Mouse (Mus musculus) left cerebral cortex, postnatal 36 days (tissue): ENCODE results near the gene Gbx1. TPM values are rescaled to one million over a fixed set of nuclear protein-coding genes. Genes with fewer than 3 reads are reported as not detected.

Experiments
- DNase-seq, 2 experiments: peaks; one replicate each; pipeline ENCODE4 v3.0.0; 2021 to 2022; ENCODE audit warnings: low spot score in 2 of 2, mixed read lengths in 1 of 2
- intact Hi-C: fragments of 180-260 bp; cut with DNase I; formaldehyde crosslinking; loops from one replicate; pipeline ENCODE4 v1.15.1; 2025
- total RNA-seq, 2 experiments: library from RNA; stranded (reverse); gene quantifications; 2 replicates each; pipeline ENCODE4 v1.2.3; 2021

The Gbx1 gene
- total RNA-seq, 2 experiments from 2014 or later, result 0.61 TPM; not detected in 1

DNA sequence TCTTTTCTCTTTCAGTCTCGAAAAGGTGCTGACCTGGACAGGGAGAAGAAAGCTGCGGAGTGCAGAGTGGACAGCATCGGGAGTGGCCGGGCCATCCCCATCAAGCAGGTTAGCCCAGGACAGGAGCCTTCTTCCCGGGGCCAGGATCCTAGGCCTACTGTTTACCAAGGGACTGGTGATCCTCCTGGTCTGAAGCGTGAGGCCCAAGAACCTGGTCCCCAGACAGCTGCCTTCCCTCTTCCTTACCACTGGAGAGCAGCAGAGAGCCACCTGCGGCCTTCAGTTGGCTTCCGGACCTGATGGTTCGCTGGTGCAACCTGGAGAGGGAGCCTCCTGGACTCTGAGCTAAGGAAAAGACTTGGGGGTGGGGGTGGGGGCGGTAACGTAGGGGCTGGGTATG, 43.7 kb downstream of the Gbx1 start:
- intact Hi-C loops, result no loop called here
- DNase-seq, result peak; percentile 74

DNA sequence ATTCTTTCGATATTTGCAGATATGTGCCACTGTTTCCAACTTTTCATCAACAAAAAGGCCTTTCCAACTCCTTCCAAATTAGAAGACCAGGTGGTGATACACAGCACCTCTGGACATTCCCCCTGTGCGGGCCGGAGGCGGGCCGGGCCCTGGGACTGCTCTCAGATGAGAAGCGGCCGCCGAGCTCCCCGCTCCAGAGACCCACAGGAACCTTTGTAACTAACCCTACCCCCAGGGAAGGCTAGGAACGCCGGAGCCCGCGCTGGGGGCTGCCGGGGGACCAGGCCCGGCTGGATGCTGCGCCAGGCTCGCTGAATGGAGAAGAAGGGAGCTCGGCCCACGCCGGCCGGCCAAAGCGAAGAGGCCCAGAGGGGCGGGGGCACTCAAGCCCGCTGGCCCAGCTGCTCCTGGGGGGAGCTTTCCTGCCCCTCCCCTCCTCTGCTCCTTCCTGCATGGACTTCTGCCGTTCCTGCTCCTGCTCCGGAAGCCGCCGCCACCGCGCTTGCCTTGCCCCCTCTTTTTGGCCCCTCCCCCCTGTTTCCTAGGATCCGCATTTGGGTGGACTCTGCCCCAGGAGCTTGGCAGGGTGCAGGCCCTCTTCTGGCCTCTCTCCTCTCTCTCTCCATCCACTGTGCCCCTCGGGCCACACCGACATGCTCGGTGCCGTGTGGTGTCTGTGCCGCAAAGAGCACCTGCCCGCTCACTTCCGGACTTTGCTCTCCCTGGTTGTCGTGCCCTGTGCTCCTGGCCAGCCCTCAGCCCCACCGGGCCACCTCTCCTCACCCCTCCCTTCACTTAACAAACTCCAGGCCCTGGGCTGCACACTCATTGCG, 44.5 kb downstream of the Gbx1 start:
- no peak for DNase-seq
- intact Hi-C loops, result no loop called here

DNA sequence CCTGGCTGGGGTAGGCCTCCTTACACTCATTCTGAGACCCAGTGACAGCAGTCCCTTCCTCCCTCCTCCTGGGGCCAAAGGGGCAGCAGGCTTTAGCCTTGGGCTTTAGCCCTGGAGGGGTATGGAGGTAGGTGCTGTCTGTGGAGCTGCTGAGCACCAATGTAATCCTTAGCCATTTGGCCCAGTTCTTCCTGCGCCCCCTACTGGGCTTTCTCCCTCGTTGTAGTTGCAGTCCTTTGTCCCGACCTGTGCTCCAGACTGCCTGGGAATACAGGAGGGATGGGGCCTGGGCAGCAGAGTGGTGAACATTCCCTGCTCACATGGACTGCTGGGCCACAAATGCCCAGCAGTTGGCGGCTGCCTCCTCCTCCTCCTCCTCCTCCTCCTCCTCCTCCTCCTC, 45.4 kb downstream of the Gbx1 start:
- no peak for DNase-seq
- intact Hi-C loops, result no loop called here

DNA sequence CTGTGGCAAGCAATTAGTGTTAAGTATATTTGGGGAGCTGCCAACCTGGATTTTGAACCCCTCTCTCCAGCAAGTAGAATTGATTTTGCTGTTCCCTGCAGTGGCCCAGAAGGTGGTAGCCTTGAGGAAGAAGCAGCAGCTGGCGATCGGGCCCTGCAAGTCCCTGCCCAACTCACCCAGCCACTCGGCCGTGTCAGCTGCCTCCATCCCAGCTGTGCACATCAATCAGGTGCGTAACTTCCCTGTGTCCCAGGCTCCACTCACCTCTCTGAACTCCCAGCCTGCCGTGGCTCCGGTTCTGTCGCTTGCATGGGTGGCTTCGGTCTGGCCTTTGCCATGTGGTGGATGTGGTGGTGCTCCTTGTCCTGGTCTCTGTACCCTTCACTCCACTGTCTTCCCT, 49.1 kb downstream of the Gbx1 start:
- no peak for DNase-seq
- intact Hi-C loops, result no loop called here

DNA sequence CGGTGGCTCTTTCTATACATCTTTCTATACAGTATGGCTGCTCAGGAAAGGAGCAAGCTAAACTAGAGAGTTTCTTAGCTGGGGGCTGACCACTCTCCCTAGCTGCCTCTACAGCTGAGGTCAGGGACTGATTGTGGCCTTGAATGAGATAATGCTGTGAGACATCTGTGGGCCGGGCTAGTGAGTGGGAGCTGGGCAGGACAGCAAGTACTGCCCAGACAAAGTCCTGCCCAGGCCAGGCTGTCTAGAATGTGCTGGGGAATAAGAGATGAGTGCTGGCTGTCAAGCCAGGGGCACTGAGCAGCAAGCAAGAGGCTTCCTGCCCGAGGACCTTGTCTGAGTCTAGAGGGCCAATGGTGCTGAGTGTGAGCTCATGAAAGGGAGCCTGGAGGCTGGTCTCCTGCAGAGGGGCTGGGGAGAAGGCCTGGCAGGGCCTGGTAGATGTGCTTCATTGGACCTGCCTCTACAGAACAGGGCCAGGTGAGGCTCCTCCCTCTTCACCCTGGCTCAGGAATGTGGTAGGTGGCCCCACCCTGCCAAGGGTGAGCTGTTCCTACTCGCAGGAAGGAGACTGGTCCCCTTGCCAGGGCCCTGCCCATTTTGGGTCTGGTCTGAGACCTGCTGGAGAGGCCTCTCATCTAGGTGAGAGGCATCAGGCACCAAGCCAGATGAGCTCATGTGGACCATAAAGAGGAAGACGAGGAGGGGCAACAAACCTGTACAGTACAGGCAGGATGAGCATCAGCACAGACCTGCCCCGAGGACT, 51.3 kb downstream of the Gbx1 start:
- DNase-seq, result no peak
- intact Hi-C loops, result no loop called here

DNA sequence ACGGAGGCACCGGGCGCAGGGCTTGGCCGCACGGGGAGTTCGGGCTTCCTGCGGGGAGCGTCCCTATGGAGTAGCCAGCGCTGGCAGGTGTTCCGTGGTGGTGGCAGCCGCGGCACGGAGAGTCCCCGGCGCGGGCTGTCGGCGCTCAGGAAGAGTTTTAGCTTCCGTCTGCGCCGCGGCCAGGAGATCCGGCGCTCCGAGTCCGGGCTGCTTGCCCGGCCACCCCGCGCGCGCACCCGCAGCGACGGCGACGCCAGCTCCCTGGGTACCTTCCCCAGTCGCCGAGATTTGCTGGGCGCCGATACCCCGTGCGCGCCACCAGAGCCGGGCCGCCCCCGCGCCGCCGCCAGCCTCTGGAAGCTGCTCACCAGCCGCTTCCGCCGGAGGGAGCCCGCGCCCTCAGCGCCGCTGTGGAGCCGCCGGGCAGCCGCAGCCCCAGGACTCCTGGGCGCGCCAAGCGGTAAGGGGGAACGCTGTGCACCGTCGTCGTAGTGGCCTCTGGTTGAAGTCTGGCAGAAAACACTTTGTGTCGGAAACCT, 52.2 kb downstream of the Gbx1 start:
- peak; percentile 79 to 85 for DNase-seq
- intact Hi-C loops, result no loop called here

DNA sequence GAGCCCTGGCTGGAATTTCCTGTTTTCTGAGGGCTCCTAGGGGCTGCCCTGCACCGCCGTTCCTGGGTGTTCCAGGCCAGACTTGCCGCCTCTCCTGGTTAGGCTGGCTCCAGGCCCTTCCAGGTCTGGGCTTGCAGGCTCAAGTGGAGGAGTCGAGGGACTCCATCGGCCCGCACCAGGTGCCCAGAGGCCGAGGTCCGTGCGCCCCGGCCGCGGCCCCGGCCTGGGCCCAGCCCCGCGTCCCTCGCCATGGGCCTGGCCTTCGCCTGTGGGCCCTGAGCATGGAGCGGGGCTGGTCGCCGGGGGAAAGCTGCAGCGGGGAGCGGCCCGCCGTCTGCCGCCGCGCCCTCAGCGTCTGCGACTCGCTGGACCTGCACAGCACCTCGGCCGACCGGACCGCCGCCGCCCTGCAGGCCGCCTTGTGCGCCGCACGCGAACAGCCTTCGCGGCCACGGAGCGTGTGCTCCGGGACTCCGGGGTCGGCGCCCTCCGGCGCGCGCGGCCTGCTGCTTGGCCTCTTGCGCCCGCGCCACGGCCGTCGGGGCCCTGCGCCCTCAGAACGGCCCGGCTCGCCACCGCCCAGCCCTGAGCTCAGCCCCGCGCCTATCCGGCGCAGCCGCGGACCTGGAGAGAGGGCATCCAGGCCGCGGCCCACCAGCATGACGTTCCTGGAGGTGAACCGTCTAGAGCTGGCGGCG, 52.8 kb downstream of the Gbx1 start:
- intact Hi-C loops, result no loop called here
- no peak for DNase-seq

DNA sequence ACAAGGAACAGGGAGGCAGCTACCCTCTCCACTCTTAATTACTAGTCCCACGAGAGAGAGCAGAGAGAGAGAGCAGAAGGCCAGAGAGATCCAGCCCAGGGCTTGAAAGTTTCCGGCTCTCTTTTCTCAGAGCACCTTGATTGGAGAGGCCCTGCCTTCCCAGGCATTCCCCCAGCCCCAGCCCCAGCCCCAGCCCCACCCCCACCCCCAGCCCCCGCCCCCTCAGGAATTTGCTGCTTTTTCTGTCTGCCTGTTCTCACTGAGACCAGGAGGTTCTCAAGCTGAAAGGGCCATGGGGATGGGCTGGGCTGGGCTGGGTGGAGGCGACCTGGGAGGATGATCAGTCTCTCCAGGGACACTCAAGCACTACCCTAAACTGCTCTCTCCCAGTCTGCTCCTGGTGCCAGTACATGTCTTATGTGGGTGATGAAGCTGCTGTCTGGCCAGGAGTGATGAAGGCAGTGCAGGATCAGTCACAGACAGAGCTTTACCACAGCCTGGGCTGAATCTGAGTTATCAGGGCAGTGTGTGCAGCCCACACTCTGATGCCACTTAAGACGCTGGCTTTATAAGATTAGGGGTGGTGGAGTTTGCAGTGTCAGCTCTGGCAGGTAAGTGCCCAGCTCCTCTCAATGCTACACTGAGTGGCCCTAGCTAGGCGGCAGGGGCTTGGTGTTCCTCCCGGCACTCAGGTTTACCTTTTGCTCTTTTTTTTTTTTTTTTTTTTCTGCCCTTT, 54.0 kb downstream of the Gbx1 start:
- no peak for DNase-seq
- intact Hi-C loops, result no loop called here

DNA sequence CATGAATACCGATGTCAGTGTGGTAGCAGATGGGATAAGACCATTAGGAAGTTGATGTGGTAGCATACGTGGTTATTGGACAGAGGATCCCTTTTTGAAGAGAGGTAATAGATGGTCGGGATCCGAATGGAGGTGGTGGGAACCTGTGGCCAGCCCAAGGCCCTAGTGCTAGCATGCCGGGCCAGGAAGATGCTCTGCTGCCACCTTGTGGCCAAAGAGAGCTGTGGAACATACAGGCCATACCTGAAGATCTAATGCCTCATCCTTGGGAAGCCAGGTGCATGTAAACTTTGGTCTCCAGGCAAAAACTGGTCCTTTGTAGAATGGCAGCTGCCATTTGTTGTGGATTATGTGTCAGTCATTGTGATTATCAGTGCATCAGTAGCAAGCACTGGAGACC, 56.4 kb downstream of the Gbx1 start:
- peak in 1 of 2 experiments; percentile 67 for DNase-seq
- intact Hi-C loops, result no loop called here

DNA sequence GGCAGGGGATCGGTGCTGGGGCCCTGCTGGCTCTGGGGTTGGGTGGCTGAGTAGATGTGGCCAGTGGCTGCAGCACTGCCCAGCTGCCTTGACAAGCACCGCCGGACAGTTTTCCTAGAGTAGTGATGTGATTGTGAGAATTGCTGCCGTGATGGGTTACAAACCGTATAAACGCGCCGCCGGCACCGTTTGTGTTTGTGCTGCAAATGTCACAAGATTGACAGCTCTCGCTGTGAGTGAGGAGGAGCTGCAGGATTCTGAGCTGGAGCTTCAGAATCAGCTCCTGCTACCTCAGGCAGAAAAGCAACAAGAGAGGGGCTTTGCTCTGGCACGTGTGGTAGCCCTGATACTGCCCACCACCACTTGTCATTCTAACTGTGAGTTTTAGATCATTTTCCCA, 60.2 kb downstream of the Gbx1 start:
- intact Hi-C loops, result no loop called here
- no peak for DNase-seq

DNA sequence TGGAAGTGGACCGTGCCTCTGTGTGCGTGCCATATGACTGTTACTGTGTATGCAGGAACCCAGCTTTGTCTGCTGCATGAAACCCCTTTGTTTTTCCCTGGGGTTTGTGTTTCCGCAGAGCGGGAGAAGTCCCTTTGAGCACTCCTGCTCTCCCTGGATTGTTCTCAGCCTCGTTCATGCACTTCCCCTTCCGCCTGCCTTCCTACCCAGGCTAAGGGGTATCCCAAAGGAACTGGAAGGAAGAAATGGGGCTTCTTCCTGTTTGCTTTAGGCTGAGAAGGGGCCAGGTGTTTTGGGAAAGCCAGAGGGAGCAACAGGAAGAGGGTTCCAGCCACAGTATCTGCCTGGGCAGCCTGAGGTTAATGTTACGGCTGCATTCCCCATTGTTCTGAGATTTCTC, 71.4 kb downstream of the Gbx1 start:
- intact Hi-C loops, result no loop called here
- DNase-seq, result no peak

DNA sequence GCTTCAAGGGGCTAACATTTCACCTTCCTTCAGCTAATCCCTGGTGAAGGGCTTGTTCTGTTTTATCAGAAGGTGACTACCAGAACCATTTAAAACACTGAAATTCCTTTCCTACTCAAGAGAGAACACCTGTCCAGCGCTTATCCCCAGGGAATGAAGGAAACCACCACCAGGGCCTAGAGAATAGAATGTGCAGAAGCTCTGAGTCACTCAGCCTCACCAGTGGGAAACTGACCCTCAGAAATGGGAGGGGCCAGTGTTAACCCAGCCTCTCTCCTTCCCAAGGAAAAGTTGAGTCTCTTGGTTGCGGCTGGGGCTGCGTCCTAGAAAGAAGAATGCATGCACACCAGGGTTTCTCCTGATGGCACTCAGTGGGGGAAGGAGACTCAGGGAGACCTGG, 71.9 kb downstream of the Gbx1 start:
- DNase-seq, result no peak
- intact Hi-C loops, result no loop called here

DNA sequence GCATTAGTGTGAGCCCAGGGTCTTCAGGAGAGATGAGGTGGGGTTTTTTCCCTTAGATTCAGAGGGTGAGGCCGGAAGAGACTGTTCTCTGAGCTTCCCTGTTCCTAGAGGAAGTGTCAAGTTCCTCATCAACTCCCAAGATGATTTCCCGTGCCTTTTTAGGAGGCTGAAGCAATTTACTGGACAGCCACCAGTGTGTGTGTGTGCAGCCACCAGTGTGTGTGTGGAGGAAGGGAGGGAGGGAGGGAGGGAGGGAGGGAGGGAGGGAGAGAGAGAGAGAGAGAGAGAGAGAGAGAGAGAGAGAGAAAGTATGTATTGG, 73.1 kb downstream of the Gbx1 start:
- no peak for DNase-seq
- intact Hi-C loops, result no loop called here

DNA sequence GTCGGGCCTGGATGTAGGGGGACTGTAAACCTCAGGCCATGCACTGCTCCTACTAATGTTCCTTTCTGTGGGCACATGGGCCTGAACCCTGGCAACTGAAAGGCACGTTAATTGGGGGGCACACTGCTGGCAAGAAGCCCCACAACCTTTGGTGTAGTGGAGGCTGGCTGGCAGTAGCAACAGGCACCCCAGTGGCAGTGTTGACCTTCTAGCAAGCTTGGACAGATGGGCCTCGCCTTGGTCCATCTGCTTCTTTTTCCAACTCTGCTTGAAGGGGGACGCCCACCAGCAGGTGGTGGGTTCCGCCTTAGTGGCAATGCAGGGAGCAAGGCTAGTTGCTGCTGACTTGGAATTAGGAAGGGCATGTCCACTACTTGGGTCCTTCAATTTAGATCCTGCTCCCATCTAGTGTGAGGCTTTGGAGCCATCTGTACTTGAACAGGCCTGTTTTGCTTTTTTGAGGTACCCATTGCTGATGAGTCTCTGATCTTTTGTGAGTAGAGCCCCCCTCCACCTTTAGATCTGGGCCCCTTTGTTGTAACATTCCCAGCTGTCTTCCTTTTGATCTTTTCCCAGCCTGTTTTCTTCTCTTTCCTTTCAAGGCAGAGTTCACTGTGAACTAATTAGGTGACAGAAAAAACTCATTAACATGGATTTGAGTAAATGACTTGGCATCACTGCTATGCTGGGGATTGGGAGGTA, 73.6 kb downstream of the Gbx1 start:
- intact Hi-C loops, result no loop called here
- no peak for DNase-seq

Other genes with a start within 250 kb of the Gbx1 start
- gene Kcnh2, start 175.6 kb downstream of the Gbx1 start, total RNA-seq, result 10 to 100 TPM; 32.2 to 32.6 TPM
- gene Nos3, start 162.4 kb downstream of the Gbx1 start, total RNA-seq, result 10 to 100 TPM in 1 of 2 experiments, 1 to 10 TPM in 1; 6.9 to 10.8 TPM
- gene Atg9b, start 135.1 kb downstream of the Gbx1 start, total RNA-seq, result 1 to 10 TPM; 2.4 to 4.4 TPM
- 10 to 100 TPM; 52.1 to 57.4 TPM for gene Abcb8, start 133.5 kb downstream of the Gbx1 start, total RNA-seq
- not detected for gene Asic3, start 113.8 kb downstream of the Gbx1 start, total RNA-seq
- 100 to 1,000 TPM; 127 to 133 TPM for gene Cdk5, start 103.7 kb downstream of the Gbx1 start, total RNA-seq
- 10 to 100 TPM; 36.5 to 38.6 TPM for gene Slc4a2, start 103.4 kb downstream of the Gbx1 start, total RNA-seq
- gene Fastk, start 81.9 kb downstream of the Gbx1 start, total RNA-seq, result 100 to 1,000 TPM; 131 to 133 TPM
- gene Tmub1, start 79.3 kb downstream of the Gbx1 start, total RNA-seq, result 10 to 100 TPM; 24.8 to 32.5 TPM
- 100 to 1,000 TPM; 507 to 566 TPM for gene Agap3, start 75.0 kb downstream of the Gbx1 start, total RNA-seq
- gene Asb10, start 13.8 kb upstream of the Gbx1 start, total RNA-seq, result under 1 TPM in 1 of 2 experiments, not detected in 1; 0.27 TPM
- under 1 TPM in 1 of 2 experiments, not detected in 1; 0.23 TPM for gene 4931409K22Rik, start 29.6 kb upstream of the Gbx1 start, total RNA-seq
- gene Abcf2, start 50.3 kb upstream of the Gbx1 start, total RNA-seq, result 10 to 100 TPM; 85.2 to 90.3 TPM
- gene Chpf2, start 59.5 kb upstream of the Gbx1 start, total RNA-seq, result 10 to 100 TPM; 69.2 to 76.9 TPM
- gene Smarcd3, start 97.2 kb upstream of the Gbx1 start, total RNA-seq, result 100 to 1,000 TPM in 1 of 2 experiments, 10 to 100 TPM in 1; 95.3 to 108 TPM
- 10 to 100 TPM; 73.5 to 77.9 TPM for gene Nub1, start 158.3 kb upstream of the Gbx1 start, total RNA-seq
- under 1 TPM; 0.42 to 0.93 TPM for gene Wdr86, start 203.5 kb upstream of the Gbx1 start, total RNA-seq
- gene Crygn, start 230.8 kb upstream of the Gbx1 start, total RNA-seq, result not detected